In the genomic region with DNA sequence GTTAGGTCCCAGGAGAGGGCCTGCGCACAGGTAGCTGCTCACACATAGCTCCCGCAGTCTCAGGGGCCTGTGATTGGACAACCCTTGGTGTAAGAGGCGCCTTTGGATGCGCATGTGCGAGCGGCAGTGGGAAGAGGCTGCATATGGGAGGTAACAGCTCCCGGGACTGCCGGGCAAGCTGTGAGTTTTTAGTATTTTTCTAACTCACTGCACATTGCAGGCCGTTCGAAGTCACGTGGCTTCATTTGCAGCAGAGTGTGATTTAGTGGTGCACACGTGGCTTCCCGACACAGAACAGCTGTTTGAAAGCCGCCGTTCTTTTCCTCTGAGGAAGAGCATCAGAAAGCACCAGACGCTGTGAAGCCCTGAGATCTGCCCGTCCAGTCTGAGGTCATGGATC, we compare ENCODE assay signal across 8 mouse cellular contexts.
A peak's percentile ranks its signal among the peaks of the same experiment; 100 is the strongest.
DNase-seq lines count a peak whose midpoint lies in the region.

No protein-coding gene starts in this region.

- peak; percentile 51 for DNase-seq in layer of hippocampus, adult 11-12 months (ENCODE audit: low spot score)
- DNase-seq in layer of hippocampus, adult 9-10 months (ENCODE audit: low spot score): no peak
- DNase-seq in embryo, embryonic 11 days: peak; percentile 56
- DNase-seq in layer of hippocampus, postnatal 14 days (ENCODE audit: low spot score in 2 of 2): peak; percentile 36 to 38
- peak; percentile 58 for DNase-seq in right cerebral cortex, adult 18-20 months
- no peak for DNase-seq in adrenal gland, postnatal 36 days
- DNase-seq in urinary bladder, postnatal 36 days (ENCODE audit: low spot score in 2 of 2): no peak
- DNase-seq in adrenal gland, adult (ENCODE audit: inconsistent age in 2 of 2, low spot score in 1 of 2): no peak

Comparison
In these comparisons a context has a peak if more than half of its experiments do, and no peak if none do; other contexts are left out.
1. DNase-seq: peak in layer of hippocampus, adult 11-12 months (single experiment), embryo, embryonic 11 days (single experiment), layer of hippocampus, postnatal 14 days (2 of 2) and right cerebral cortex, adult 18-20 months (single experiment); none in layer of hippocampus, adult 9-10 months (single experiment), adrenal gland, postnatal 36 days (0 of 2), urinary bladder, postnatal 36 days (0 of 2) and adrenal gland, adult (0 of 2).